Mouse (Mus musculus) granulocyte monocyte progenitor cell, adult 5-6 weeks (primary cell): ENCODE measurements at regions not wholly inside any gene's neighbourhood (a gene's known extent, or its start where the extent isn't known, plus 50 kb on each side); places are given as distances from the start of the nearest gene placed in this dataset.

ENCODE experiments used
- ATAC-seq: replicated peaks from 2 replicates; pipeline ENCODE4 v1.8.0; 2016; ENCODE audit warnings: mild to moderate bottlenecking, moderate TSS enrichment, inconsistent platforms; ENCODE audit not compliant: poor library complexity, severe bottlenecking

DNA sequence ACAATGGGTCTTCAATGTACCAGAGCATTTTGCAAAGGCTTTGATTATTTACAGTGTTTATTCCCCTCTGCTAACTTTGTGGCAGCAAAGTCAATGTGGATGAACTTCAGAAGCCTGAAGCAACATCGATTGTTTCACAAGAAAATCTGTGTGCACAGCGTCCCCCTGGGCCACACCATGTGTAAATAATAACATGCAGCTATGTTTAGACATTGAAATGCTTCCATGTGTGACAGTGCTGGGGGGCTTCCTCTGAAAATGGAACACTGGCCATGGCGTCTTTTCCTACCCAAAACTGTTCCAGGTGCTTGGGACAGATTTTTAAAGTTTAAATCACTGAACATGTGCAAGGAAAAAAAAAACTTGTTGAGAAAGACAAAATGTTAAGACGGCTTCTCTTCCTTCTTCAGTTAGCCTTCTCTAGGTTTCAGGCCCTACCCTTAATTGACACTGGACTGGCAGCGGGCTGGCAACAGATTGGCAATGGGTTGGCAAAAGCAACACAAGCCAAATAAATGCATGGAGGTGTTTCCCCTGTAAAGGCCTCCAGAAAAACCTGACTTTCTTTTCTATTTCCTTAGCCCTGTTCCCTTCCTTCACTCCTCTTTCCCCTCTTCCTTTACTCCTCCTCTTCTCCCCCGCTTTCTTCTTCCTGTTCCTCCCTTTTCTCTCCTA is 715.0 kb downstream of the Tns3 start:
- ATAC-seq: no peak

DNA sequence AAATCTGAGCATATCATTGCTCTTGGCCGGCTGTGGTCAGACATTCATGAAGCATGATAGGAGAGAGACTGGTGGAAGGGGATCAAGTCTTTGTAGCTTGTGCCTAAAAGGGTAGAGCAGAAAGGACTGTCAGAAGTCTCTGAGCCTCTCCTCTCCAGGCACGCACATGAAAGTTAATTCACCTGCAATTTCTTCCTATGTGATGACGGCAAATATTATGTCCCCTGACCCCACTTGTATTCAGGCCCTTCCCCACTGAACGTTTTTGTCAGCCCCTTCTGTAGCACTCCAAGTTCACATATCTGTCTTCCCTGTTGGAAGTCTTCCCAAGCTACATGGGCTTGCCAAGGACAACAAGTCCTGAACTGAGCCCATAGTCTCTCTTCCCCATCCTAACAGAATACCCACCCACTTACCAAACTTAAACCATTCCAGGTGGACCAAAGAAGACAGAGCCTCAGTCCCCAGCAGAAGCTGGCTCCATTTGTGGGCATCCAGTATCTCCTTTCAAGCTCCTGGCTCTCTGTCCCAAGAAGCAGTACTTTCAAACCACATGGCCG is 719.3 kb downstream of the Tns3 start:
- ATAC-seq: no peak

DNA sequence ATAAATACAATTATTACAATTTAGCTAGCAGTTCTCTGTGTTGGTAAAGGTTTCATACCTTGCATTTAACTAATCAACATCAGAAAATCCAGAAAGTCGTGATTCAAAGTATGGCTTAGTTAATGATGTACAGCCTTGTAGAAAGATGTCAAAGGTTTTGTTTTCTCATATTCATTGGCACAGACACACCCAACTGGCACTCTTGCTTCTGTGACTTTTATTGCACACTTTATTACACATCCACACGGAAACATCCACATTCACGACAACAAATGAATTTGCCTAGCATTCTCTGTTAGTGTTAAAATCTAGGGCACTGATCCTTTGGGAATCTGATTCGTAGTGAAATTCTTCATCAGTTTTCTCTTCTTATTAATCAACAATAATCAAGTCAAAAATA is 720.0 kb downstream of the Tns3 start:
- ATAC-seq: no peak

- ATAC-seq: no peak
Measured at GRCm38 (mm10) chr11:7933611-7934010, 719.9 kb upstream of the Igfbp3 start.

DNA sequence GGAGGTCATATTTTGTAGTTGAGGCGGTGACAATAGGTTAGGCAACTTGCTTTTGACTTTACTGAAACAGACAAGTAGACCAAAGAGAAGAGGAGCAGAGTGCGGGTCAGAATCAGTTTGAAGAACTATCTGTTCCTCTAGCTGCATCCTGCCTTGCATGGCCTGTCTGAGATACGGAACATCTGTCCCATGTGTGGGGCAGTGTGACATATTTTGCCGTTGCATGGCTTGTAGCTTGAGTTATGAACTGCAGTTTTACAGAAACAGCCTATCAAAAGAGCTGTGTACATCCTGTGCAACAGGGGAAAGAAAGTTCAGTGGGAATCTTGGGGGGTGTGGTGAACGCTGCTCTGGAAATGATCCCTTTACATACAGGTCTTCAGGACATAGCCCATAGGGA is 718.9 kb upstream of the Igfbp3 start:
- no peak for ATAC-seq

DNA sequence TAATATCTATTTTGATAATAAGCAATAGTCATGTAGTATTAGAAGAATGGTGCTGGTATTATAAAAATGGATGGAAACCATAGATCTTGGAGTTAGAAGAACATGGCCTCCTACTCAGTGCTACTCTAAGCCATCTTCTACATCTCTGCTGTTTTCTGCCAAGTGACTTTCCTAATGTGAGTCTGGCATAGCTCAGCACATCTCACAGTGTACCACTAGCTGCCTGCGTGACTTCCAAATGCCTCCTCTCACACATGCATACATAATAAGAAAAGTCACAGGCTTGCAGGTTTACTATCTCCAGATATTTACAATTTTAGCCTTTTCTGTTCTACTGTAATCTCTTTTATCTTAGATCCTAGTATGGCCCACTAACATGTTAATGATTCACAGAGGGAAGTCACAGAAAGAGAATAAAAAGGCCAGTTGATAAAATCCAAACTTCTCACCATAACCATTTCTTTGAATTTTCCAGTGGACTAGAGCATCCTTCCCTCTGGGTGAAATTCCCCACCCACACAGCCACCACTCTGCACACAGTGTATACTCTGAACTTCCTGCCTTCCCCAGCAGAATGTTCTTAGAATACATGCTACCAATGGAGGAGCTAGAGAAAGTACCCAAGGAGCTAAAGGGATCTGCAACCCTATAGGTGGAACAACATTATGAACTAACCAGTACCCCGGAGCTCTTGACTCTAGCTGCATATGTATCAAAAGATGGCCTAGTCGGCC is 717.5 kb upstream of the Igfbp3 start:
- no peak for ATAC-seq

GRCm38 (mm10) chr11:7927676-7928075 is 714.0 kb upstream of the Igfbp3 start:
- no peak for ATAC-seq

- ATAC-seq: no peak
Measured at GRCm38 (mm10) chr11:7912036-7912435, 698.3 kb upstream of the Igfbp3 start.

GRCm38 (mm10) chr11:7900266-7900665 is 686.5 kb upstream of the Igfbp3 start:
- no peak for ATAC-seq

DNA sequence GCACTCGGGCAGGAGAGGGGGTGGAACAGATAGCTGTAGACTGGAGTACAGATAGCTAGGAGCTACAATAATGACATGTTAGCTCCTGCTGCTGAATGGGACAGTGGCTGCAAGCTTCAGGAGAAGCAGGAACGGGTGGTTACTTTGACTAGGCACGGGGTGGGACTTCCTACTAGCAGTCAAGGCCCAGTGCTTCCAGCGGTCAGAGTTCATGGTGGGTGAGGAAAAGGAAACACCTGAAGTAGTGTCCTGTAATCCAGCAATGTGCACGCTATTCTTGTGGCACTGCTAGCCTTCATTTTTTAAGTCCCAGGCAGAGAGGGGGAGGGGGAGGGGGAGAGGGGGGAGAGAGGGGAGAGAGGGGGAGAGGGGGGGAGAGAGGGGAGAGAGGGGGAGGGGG is 684.5 kb upstream of the Igfbp3 start:
- ATAC-seq: no peak

DNA sequence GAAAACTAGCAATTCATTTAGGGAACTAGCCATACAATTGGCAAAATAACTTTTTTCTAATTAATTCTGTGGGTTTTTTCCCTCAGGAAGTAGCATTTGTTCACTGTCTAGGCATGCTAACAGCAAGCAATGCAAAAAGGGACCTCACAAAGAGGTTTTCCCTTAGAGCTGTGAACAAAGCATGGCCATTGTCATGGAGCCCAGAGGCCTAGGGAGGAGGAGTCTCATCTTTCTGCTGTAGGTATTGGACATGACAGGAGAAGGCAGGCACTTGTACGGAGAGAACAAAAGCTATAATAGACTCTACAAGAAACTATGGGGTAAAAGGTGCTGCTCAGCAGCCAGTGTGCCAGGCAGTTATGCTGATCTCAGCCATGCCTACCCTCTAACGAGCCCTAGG is 666.8 kb upstream of the Igfbp3 start:
- no peak for ATAC-seq

GRCm38 (mm10) chr11:7864116-7864515 is 650.4 kb upstream of the Igfbp3 start:
- ATAC-seq: no peak

GRCm38 (mm10) chr11:7863711-7864110 is 650.0 kb upstream of the Igfbp3 start:
- ATAC-seq: no peak

DNA sequence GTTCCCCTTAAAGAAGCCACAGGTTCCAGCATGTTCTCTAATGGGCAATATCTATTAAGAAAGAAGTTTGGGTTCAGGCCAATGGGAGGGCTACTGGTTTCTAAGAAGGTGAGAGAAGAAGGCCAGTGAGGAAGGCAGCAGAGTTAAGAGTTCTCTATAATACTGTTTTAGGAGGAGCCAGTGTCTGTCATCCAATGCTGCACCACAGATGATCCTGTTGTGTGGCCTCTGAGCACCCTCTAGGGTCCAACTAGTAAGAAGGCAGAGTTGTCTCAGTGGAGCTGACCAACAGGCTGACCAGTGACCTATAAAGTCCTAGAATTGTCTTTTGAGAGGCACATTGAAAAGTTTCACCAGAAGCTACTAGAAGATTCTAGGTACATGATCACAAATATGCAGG is 648.8 kb upstream of the Igfbp3 start:
- ATAC-seq: no peak

DNA sequence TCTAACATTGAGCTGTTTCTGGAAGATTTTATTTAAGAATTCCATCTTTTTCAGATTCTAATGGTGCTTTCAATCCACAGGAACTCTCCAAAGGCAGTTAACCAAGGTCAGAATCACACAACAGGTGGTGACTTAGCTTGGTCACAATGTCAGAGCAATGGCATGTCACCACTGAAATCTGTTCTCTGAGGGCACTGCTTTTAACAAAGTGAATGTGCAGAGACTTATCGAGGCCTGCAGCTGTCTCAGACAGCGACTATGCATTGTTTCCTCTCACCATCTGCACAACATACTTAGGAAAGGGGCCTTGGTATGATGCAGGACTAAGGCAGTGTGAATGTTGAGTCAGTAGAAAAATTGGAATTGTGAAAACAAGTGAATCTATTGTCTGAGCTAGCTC is 638.9 kb upstream of the Igfbp3 start:
- ATAC-seq: no peak

- ATAC-seq: no peak
Measured at GRCm38 (mm10) chr11:7838311-7839237, 624.9 kb upstream of the Igfbp3 start.

DNA sequence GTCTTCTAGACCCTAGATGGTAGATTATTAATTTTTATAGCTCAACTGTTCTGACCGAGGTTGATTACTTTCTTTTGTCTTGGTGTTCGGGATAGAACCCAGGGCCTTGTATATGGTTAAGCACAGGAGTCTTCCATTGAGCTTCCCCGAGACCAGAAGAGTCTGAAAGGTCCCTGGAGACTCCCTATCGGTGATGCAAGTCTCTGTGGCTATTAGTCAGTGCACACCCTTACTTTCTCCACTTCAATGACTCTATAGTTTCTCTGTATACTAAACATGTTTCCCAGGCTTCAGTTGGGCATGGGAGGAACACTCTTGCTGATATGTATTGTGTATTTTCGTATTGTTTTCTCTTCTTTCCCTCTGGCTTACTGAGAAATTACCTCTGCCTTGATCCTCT is 623.8 kb upstream of the Igfbp3 start:
- ATAC-seq: no peak

- no peak for ATAC-seq
Measured at GRCm38 (mm10) chr11:7834151-7834550, 620.4 kb upstream of the Igfbp3 start.

GRCm38 (mm10) chr11:7832376-7832775 is 618.7 kb upstream of the Igfbp3 start:
- ATAC-seq: no peak

GRCm38 (mm10) chr11:7829770-7830169 is 616.0 kb upstream of the Igfbp3 start:
- no peak for ATAC-seq

DNA sequence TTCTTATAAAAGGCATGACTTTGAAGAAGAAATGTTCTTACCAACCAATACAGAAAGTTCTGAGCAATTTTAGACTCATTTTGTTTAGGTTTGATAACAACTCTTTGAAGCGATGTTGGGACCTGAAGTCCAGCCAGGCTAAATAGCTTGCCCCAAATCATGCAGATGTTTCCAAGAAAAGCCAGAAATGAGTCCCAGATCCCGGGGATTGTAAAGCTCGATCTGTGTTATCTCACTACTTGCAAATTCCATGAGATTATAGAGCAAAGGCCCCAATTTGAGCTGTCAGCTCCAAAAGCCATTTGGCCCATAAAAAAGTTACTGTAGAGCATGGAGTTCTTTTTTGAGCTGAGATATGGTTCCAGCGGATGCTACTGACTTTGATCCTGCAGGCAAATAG is 614.3 kb upstream of the Igfbp3 start:
- no peak for ATAC-seq
